9 mouse cellular contexts compared by ENCODE assay signal in genomic region chr16:77760926-77761347, GRCm38 (mm10).
A peak's percentile ranks its signal among the peaks of the same experiment; 100 is the strongest.
DNase-seq lines count a peak whose midpoint lies in the region; ATAC-seq lines count a peak whose summit lies in the region.
"Had no signal": no experiment of that assay in that cellular context is flagged by ENCODE, and none has a peak within 500 bp of the region (broad histone marks: within the 10 kb centered on the region; RNA-seq: fewer than 3 reads in every experiment).

No protein-coding gene starts in this region.

- H3K36me3 ChIP-seq in hindbrain, embryonic 11.5 days (ENCODE audit: control insufficient read depth, insufficient read depth, low read length): no peaks in the 10 kb centered on the region
- no peaks in the 10 kb centered on the region for H3K36me3 ChIP-seq in hindbrain, embryonic 10.5 days
- H3K36me3 ChIP-seq in hindbrain, embryonic 12.5 days: no peaks in the 10 kb centered on the region
- H3K36me3 ChIP-seq in stomach, embryonic 15.5 days: no peaks in the 10 kb centered on the region

- peak overlapping the region; percentile 70; the same call in 1 of the 2 replicates for H3K27ac ChIP-seq in hindbrain, embryonic 11.5 days (ENCODE audit: low read depth, low read length)
- no peak overlapping the region for H3K27ac ChIP-seq in hindbrain, embryonic 10.5 days
- peak overlapping the region; percentile 89 for H3K27ac ChIP-seq in hindbrain, embryonic 12.5 days
- H3K27ac ChIP-seq in stomach, embryonic 15.5 days: peak overlapping the region; percentile 31; the same call in 1 of the 2 replicates

- H3K27me3 ChIP-seq in hindbrain, embryonic 11.5 days (ENCODE audit: control insufficient read depth, insufficient read depth, low read length): no peaks in the 10 kb centered on the region
- H3K27me3 ChIP-seq in hindbrain, embryonic 10.5 days (ENCODE audit: insufficient read depth, poor library complexity, severe bottlenecking): no peaks in the 10 kb centered on the region
- no peaks in the 10 kb centered on the region for H3K27me3 ChIP-seq in hindbrain, embryonic 12.5 days
- H3K27me3 ChIP-seq in stomach, embryonic 15.5 days (replicated peaks): no peaks in the 10 kb centered on the region
- H3K27me3 ChIP-seq: CH12.LX had no signal

- DNase-seq in hindbrain, embryonic 11.5 days (ENCODE audit: low spot score): no peak
- DNase-seq in hindbrain, embryonic 10.5 days (ENCODE audit: low spot score): no peak
- peak; percentile 8 for DNase-seq in right cerebral cortex, adult 18-20 months
- no peak for DNase-seq in right cerebral cortex, postnatal 36 days (ENCODE audit: low spot score in 2 of 2)
- no peak for DNase-seq in kidney, adult 9 months

- H3K4me1 ChIP-seq in hindbrain, embryonic 11.5 days (replicated peaks; ENCODE audit: control insufficient read depth, insufficient read depth, low read length): no peaks in the 10 kb centered on the region
- H3K4me1 ChIP-seq in hindbrain, embryonic 10.5 days (replicated peaks): no peaks in the 10 kb centered on the region
- peaks cover 11% of the 10 kb centered on the region for H3K4me1 ChIP-seq in hindbrain, embryonic 12.5 days
- H3K4me1 ChIP-seq in stomach, embryonic 15.5 days: no peaks in the 10 kb centered on the region

- no peak for ATAC-seq in hindbrain, embryonic 11.5 days (ENCODE audit: low FRiP score)
- ATAC-seq in hindbrain, embryonic 12.5 days (ENCODE audit: low FRiP score): no peak
- ATAC-seq in stomach, embryonic 15.5 days (ENCODE audit: insufficient read depth, low FRiP score, low read depth): peak; percentile 47; the same call in 1 of the 2 replicates
- no peak for ATAC-seq in monocyte, adult 5-6 weeks (replicated peaks; ENCODE audit: insufficient number of reproducible peaks, low FRiP score, low TSS enrichment, poor library complexity, severe bottlenecking)

- WGBS in hindbrain, embryonic 11.5 days: 80% methylated on average over 4 of the region's 4 CpGs
- 91% methylated on average over 4 of the region's 4 CpGs for WGBS in hindbrain, embryonic 10.5 days
- 64% methylated on average over 4 of the region's 4 CpGs for WGBS in hindbrain, embryonic 12.5 days
- WGBS in stomach, embryonic 15.5 days: 46% methylated on average over 4 of the region's 4 CpGs

- H3K4me3 ChIP-seq in hindbrain, embryonic 11.5 days (ENCODE audit: low read depth, low read length): no peak overlapping the region
- no peak overlapping the region for H3K4me3 ChIP-seq in hindbrain, embryonic 10.5 days
- no peak overlapping the region for H3K4me3 ChIP-seq in hindbrain, embryonic 12.5 days
- H3K4me3 ChIP-seq in stomach, embryonic 15.5 days (replicated peaks): no peak overlapping the region

- H3K4me2 ChIP-seq in hindbrain, embryonic 11.5 days (replicated peaks; ENCODE audit: low read depth, low read length): no peak overlapping the region
- H3K4me2 ChIP-seq in hindbrain, embryonic 12.5 days (replicated peaks): 0 out of 2 replicates have a peak overlapping the region, but pooled peaks have one; percentile 11
- no peak overlapping the region for H3K4me2 ChIP-seq in stomach, embryonic 15.5 days

- H3K9me3 ChIP-seq in hindbrain, embryonic 11.5 days (ENCODE audit: control insufficient read depth, low read length): no peaks in the 10 kb centered on the region
- H3K9me3 ChIP-seq in hindbrain, embryonic 10.5 days: no peaks in the 10 kb centered on the region
- no peaks in the 10 kb centered on the region for H3K9me3 ChIP-seq in hindbrain, embryonic 12.5 days (replicated peaks)
- no peaks in the 10 kb centered on the region for H3K9me3 ChIP-seq in stomach, embryonic 15.5 days

- no peak overlapping the region for H3K9ac ChIP-seq in hindbrain, embryonic 11.5 days (ENCODE audit: low read depth, low read length)
- no peak overlapping the region for H3K9ac ChIP-seq in hindbrain, embryonic 12.5 days
- no peak overlapping the region for H3K9ac ChIP-seq in stomach, embryonic 15.5 days
